Mouse (Mus musculus): ENCODE measurements around the gene Hras. TPM values are rescaled to one million over a fixed set of nuclear protein-coding genes. Genes with fewer than 3 reads are reported as not detected.

Hras gene
- polyA plus RNA-seq, 1 experiment from 2014 or later, result 182 TPM

DNA sequence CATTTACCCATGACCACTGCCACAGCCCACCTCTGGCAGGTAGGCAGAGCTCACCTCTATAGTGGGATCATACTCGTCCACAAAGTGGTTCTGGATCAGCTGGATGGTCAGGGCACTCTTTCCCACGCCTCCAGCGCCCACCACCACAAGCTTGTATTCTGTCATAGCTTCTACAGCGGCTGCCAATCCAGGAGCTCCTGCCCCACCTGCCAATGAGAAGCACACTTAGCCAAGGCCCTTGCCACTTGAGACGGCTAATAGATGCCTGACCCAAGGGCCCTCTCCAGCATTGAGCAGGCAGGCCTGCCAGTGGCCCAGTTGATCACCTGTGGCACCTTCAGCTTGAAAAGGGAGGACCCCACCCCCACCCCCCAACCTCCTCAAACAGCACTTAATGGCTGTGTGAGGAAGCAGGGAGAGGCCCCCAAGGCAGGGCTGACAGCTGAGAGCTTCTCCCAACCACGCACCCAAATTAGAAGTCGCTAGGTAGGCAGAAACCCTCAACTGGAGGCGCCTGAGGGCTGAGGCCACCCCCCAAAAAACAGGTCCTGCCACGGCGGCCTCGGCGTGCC is 943 bp downstream of the Hras start:
- Histone ChIP-seq H3K4me3 (peak overlapping the region; percentile 67), H3K27ac (replicated peaks) (peak overlapping the region; percentile 87), H3K4me1 (replicated peaks) (peaks cover 29% of the 10 kb centered on the region), H3K9me3 (no peaks in the 10 kb centered on the region), H3K27me3 (no peaks in the 10 kb centered on the region), H3K4me2 (peak overlapping the region; percentile 100), H3K36me3 (peaks cover 33% of the 10 kb centered on the region), H3K9ac (peak overlapping the region; percentile 98)
- WGBS, result 27% methylated on average over 12 of the region's 12 CpGs
- no peak for ATAC-seq (ENCODE audit: low FRiP score, low read depth)

- Histone ChIP-seq H3K4me3 (peak overlapping the region; percentile 67; the same call in 1 of the 2 replicates), H3K4me2 (peak overlapping the region; percentile 100), H3K36me3 (peaks cover 33% of the 10 kb centered on the region), H3K27me3 (no peaks in the 10 kb centered on the region), H3K9ac (peak overlapping the region; percentile 98; the same call in 1 of the 2 replicates), H3K4me1 (replicated peaks) (peaks cover 29% of the 10 kb centered on the region), H3K27ac (replicated peaks) (no peak overlapping the region), H3K9me3 (no peaks in the 10 kb centered on the region)
- WGBS, result 91% methylated on average over 24 of the region's 24 CpGs
- no peak for ATAC-seq (ENCODE audit: low FRiP score, low read depth)
Measured at GRCm38 (mm10) chr7:141191796-141192685, 1.8 kb downstream of the Hras start.

- Histone ChIP-seq H3K27me3 (no peaks in the 10 kb centered on the region), H3K36me3 (peaks cover 33% of the 10 kb centered on the region), H3K9ac (no peak overlapping the region), H3K4me2 (no peak overlapping the region), H3K27ac (replicated peaks) (no peak overlapping the region), H3K4me1 (replicated peaks) (peaks cover 29% of the 10 kb centered on the region), H3K4me3 (no peak overlapping the region), H3K9me3 (no peaks in the 10 kb centered on the region)
- WGBS, result 92% methylated on average over 14 of the region's 14 CpGs
- no peak for ATAC-seq (ENCODE audit: low FRiP score, low read depth)
Measured at GRCm38 (mm10) chr7:141191036-141191435, 2.8 kb downstream of the Hras start.

DNA sequence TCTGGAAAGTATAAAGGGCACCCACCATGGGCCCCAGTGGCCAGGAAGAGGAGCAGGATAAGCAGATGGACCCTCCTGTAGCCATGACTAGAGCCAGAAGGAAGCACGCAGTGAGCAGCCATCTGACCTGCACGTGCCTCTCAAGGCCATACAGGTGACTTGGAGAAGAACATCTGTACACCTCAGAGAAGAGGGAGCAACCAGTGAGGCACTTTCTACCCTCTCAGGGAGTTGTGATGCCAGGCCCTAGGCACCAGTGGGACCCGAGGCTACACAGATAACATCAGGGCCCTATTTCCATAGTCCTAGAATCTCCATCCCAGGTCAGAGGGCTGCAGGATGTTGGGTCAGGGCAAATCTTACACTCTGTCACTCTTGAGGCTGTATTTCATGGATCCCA is 3.6 kb downstream of the Hras start:
- 89% methylated on average over 3 of the region's 3 CpGs for WGBS
- H3K4me3 ChIP-seq, result no peak overlapping the region
- no peaks in the 10 kb centered on the region for H3K27me3 ChIP-seq

DNA sequence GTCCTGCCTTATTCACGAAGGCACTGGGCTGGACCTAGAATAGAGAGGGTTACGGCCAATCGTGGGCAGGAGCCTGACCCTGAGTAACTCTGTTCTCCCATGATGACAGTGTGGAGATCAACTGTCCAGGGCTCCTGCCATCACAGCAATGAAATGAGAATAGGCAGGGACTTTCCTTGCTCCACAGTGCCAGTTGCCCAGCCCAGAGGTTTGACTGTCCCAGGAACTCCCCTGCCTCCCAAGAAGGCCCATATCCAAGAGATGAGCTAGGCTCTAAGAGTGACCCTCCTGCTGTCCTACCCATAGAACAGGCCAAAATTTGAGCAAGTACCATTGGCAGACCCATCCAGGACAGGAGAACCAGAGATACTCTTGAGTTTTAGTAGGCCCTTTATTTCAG is 5.1 kb downstream of the Hras start:
- Histone ChIP-seq H3K36me3 (peaks cover 33% of the 10 kb centered on the region), H3K4me1 (replicated peaks) (peaks cover 15% of the 10 kb centered on the region), H3K27me3 (no peaks in the 10 kb centered on the region), H3K9me3 (no peaks in the 10 kb centered on the region), H3K4me2 (no peak overlapping the region), H3K27ac (replicated peaks) (no peak overlapping the region), H3K4me3 (no peak overlapping the region), H3K9ac (no peak overlapping the region)
- 99% methylated on average over 3 of the region's 3 CpGs for WGBS
- no peak for ATAC-seq (ENCODE audit: low FRiP score, low read depth)

More for the DNA sequence above, 3.6 kb downstream of the Hras start:
- Histone ChIP-seq H3K4me2 (no peak overlapping the region), H3K4me1 (replicated peaks) (peaks cover 26% of the 10 kb centered on the region), H3K9ac (no peak overlapping the region), H3K9me3 (no peaks in the 10 kb centered on the region), H3K36me3 (peaks cover 33% of the 10 kb centered on the region), H3K27ac (replicated peaks) (no peak overlapping the region)
- no peak for ATAC-seq (ENCODE audit: low FRiP score, low read depth)

DNA sequence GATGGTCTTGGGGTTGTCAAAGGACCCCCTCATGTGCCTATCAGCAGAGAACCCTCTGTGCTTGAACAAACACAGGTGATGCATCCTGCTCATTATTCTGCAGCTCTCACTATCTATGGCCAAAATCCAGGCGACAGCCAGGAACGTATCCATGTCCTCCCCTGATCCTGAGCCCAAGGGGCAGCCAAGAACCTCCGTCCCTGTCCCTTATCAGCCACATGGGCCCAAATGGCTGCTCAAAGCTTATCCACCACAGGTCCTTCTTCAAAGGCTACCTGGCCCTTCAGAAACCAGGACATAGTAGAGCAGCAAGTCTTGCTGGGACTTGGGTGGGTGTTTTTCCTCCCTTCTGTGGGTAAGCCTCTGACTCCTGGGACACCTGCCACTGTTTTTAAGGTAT is 5.6 kb downstream of the Hras start:
- Histone ChIP-seq H3K4me2 (no peak overlapping the region), H3K9me3 (no peaks in the 10 kb centered on the region), H3K27ac (replicated peaks) (no peak overlapping the region), H3K4me3 (no peak overlapping the region), H3K9ac (no peak overlapping the region), H3K36me3 (peaks cover 33% of the 10 kb centered on the region), H3K27me3 (no peaks in the 10 kb centered on the region), H3K4me1 (replicated peaks) (peaks cover 14% of the 10 kb centered on the region)
- WGBS, result 88% methylated on average over 3 of the region's 3 CpGs
- ATAC-seq (ENCODE audit: low FRiP score, low read depth), result no peak

DNA sequence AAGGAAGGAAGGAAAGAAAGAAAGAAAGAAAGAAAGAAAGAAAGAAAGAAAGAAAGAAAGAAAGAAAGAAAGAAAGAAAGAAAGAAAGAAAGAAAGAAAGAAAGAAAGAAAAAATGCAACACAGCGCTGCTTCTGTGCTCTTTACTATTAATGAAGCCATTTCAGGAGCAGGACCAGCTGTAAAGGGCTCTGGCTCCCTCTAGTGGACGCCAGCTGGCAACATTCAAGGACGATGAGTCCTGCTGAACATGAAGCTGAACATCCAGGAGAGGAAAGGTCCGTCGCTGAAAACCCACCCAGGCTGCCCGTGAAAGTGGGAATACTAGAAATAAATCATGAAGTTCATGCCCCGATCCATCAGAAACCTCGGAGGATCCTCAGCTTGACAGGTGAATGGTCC is 17.6 kb downstream of the Hras start:
- Histone ChIP-seq H3K4me2 (peak overlapping the region; percentile 31; the same call in 1 of the 2 replicates), H3K4me3 (no peak overlapping the region), H3K9ac (no peak overlapping the region), H3K27ac (replicated peaks) (no peak overlapping the region), H3K36me3 (no peaks in the 10 kb centered on the region), H3K27me3 (no peaks in the 10 kb centered on the region), H3K4me1 (replicated peaks) (peaks cover 16% of the 10 kb centered on the region), H3K9me3 (no peaks in the 10 kb centered on the region)
- no peak for ATAC-seq (ENCODE audit: low FRiP score, low read depth)
- WGBS, result 1% methylated on average over 8 of the region's 8 CpGs

- no peak overlapping the region for H3K27ac ChIP-seq (replicated peaks)
- no peak overlapping the region for H3K4me2 ChIP-seq
- H3K4me1 ChIP-seq (replicated peaks), result peaks cover 16% of the 10 kb centered on the region
- H3K9me3 ChIP-seq, result no peaks in the 10 kb centered on the region
- no peaks in the 10 kb centered on the region for H3K27me3 ChIP-seq
- H3K9ac ChIP-seq, result no peak overlapping the region
- H3K36me3 ChIP-seq, result no peaks in the 10 kb centered on the region
- H3K4me3 ChIP-seq, result no peak overlapping the region
- 88% methylated on average over 4 of the region's 4 CpGs for WGBS
- ATAC-seq (ENCODE audit: low FRiP score, low read depth), result no peak
Measured at GRCm38 (mm10) chr7:141175068-141175467, 18.7 kb downstream of the Hras start.

DNA sequence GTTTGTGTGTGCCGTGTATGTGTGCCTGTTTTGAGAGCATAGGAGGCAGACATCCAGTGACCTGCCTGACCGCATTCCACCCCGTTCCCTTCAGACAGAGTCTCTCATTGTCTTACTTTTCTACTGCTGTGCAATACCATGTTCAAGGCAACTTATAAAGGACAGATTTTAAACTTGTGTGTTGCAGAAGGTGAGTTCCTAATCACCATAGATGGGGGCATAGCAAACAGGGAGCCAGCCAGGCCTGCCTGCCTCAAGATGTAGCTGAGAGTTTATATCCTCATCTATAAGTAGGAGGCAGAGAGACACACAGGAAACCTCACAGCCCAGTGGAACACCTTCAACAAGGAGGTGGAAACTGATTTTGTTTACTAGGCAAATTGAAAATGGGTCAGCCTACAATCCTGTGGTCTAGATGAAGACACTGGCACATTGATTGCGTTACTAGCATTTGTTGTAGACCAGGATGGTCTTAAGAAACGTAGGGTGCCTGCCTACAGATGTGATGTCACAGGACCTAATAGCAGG is 20.4 kb downstream of the Hras start:
- ATAC-seq (ENCODE audit: low FRiP score, low read depth), result no peak
- Histone ChIP-seq H3K9ac (peak overlapping the region; percentile 53; the same call in 1 of the 2 replicates), H3K27ac (replicated peaks) (peak overlapping the region; percentile 93), H3K9me3 (no peaks in the 10 kb centered on the region), H3K27me3 (no peaks in the 10 kb centered on the region), H3K36me3 (no peaks in the 10 kb centered on the region), H3K4me2 (peak overlapping the region; percentile 69), H3K4me1 (replicated peaks) (peaks cover 23% of the 10 kb centered on the region), H3K4me3 (peak overlapping the region; percentile 50)
- WGBS, result 86% methylated on average over 5 of the region's 5 CpGs

DNA sequence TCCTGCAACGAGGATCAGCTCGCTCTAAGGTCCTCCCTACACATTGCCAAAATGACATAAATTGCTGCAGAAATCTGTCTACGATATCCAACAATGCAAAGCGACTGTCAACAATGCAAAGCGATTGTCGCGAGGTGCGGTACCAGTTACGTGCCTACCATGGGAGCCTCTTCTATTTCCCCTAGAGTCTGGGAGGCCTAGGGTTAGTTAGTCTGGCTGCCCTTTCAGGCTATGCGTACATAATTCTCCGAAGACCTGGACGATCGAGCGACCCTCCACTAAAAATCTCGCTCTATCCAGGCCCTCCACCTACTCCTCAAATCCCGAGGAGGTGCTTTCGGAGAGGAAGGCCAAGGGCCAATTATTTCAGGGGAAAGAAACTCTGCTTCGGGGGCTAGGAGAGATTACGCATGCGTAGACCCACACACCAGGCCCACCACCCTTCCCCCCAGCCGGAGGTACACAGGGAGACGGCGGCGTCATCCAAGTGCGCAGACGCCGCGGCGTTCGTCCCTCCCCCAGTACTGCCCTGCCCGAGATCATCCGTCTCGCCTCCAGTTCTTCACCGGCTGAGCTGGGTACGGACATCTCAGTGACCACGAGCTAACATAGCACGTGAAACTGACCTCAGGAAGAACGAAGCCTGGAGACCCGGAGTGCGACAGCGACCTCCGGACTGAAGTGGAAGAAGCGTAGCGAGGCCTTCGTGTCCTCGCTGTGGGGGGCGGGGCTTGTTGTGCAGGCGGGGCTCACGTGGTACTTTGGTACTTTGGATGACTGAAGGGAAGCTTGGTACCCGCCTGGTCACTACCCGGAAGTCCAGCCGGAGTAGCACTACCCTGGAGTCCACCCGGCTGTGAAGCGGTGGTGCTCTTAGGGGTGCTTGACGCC is 21.4 kb downstream of the Hras start, which contains the start of gene Rnh1:
TSS of gene Rnh1 (minus strand) at position 742 of the 891 bp plus-strand sequence.
- Histone ChIP-seq H3K9ac (peak within 1 kb of the TSS; percentile 53), H3K36me3 (no peaks in the 10 kb centered on the region), H3K9me3 (no peaks in the 10 kb centered on the region), H3K4me3 (peak within 1 kb of the TSS; percentile 50), H3K27ac (replicated peaks) (peak within 1 kb of the TSS; percentile 93), H3K27me3 (no peaks in the 10 kb centered on the region), H3K4me1 (replicated peaks) (peaks cover 31% of the 10 kb centered on the region), H3K4me2 (peak within 1 kb of the TSS; percentile 69)
- peak; percentile 98 for ATAC-seq (ENCODE audit: low FRiP score, low read depth)
- 2% methylated on average over 55 of the region's 55 CpGs for WGBS

DNA sequence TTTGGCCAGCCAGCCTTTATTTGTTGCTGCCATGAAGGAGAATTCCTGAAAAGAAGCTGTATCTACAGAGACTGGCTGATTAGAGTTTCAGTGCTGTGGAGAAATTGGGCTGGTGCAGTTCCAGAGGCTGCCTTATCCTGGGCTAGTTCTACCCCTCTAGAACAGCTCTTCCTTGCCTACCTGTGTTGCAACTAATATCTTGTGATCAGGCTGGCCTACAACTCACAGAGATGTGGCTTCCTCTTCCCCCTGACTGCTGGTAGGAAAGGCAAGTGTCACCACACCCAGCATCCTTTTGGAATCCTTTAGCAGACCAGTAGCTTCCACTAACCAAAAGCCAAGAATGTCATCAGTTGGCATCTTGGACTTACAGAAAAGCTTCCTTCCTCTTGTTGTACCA is 23.9 kb downstream of the Hras start:
- H3K27ac ChIP-seq (replicated peaks), result no peak overlapping the region
- ATAC-seq (ENCODE audit: low FRiP score, low read depth), result no peak
- no peak overlapping the region for H3K4me2 ChIP-seq

More for the DNA sequence above, 23.9 kb downstream of the Hras start:
- Histone ChIP-seq H3K4me3 (no peak overlapping the region), H3K36me3 (no peaks in the 10 kb centered on the region), H3K27me3 (no peaks in the 10 kb centered on the region), H3K4me1 (replicated peaks) (peaks cover 29% of the 10 kb centered on the region), H3K9me3 (no peaks in the 10 kb centered on the region), H3K9ac (no peak overlapping the region)
